Mouse (Mus musculus) liver, embryonic 14.5 days (tissue): ENCODE results near the gene Slc30a5.

Source experiments
- CTCF ChIP-seq: IDR thresholded peaks from 2 replicates; pipeline ENCODE4 v1.5.1; 2016; ENCODE audit warnings: antibody characterized with exemption, low read depth, control low read depth
- EP300 ChIP-seq: IDR thresholded peaks from 2 replicates; pipeline ENCODE4 v1.6.1; 2016; ENCODE audit warnings: antibody characterized with exemption, low read depth

DNA sequence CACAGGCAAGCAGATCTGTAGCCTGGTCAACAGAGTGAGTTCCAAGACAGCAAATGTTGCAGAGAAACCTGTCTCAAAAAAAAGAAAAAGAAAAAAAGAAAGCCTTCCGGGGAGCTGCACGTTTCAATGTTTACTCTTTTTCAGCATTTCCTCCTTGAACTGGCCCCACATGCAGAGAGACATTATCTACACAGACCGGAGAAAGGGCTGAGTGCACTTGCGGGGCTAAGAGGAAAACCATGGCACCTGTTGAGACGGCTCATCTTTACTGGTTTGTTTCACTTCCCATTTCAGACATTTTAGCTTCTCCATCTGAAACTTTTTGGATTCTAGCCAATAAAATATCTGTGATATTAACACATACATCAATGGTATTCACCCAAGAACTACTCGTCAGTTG is 8.9 kb downstream of the Slc30a5 start:
- TF ChIP-seq CTCF, result no peak
- no peak for TF ChIP-seq EP300
